Mouse (Mus musculus) liver, adult 10 weeks (tissue): ENCODE results near the gene Klhl6. TPM values are rescaled to one million over a fixed set of nuclear protein-coding genes. Genes with fewer than 3 reads are reported as not detected.

ENCODE experiments used
- polyA plus RNA-seq: library from polyadenylated mRNA; stranded (reverse); fragments of 350-450 nt; fragmentation: Illumina TruSeq; extraction: RNeasy Lipid Tissue Mini Kit (QIAGEN cat#74804); gene quantifications from one replicate; pipeline ENCODE4 v1.2.3, GENCODE M21; 2014; ENCODE audit warnings: low read depth, low replicate concordance

Klhl6 gene
- 2.7 TPM for polyA plus RNA-seq

DNA sequence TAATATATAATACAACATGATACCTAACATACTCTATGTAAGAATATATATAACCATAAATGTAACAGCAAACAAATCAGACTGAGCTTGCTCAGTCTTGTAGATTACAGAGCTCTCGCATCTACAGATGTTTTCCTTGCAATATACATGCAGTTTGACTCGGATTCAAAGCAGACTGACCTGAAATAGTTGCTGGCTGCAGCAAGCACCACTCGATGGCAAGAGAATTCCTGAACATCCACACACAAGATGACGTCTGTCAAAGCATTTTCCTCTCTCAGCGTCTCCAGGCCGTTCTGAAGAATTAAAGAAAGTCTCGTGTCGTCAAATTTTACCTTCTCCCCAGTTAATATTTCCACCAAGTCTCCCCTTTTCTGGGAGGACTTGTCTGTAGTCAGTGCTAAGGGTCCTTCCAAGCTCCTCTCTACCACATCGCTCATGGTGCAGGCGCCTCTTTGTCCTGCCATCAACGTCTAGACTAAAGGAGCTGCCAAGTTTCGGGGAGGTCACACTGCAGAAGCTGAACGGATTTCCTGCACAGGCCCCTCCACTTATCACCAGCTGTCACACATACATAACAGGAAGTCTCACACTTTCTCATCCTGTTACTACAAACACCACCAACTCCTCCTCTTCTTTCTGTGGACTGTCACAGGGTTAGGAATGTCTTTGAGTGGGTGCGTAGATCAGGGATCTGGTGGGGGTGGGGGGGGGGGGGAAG, at the start of gene Klhl6:
TSS of gene Klhl6 (minus strand) at position 501 of the 721 bp plus-strand sequence.

Other genes with a start within 250 kb of the Klhl6 start
- 0.40 TPM for gene B3gnt5, start 222.8 kb downstream of the Klhl6 start, polyA plus RNA-seq
- 28.6 TPM for gene Klhl24, start 114.5 kb upstream of the Klhl6 start, polyA plus RNA-seq
- gene Yeats2, start 158.0 kb upstream of the Klhl6 start, polyA plus RNA-seq, result 4.8 TPM